Mouse (Mus musculus) 3134 (cell line): ENCODE results near the gene Tceal8.

Experiments
- DNase-seq: peaks from one replicate; pipeline ENCODE4 v3.0.0-alpha.2; 2011; ENCODE audit warnings: low spot score; ENCODE audit not compliant: insufficient read length; ENCODE audit errors: extremely low read depth

The Tceal8 gene

GRCm38 (mm10) chrX:136135559-136135958 lies 36.6 kb downstream of the Tceal8 start:
- DNase-seq = no peak

- no peak for DNase-seq
Observed at GRCm38 (mm10) chrX:136127744-136128064, 44.4 kb downstream of the Tceal8 start.

- no peak for DNase-seq
Observed at GRCm38 (mm10) chrX:136127038-136127743, 45.0 kb downstream of the Tceal8 start.
